Mouse (Mus musculus): ENCODE measurements around the gene Zfp931. TPM values are rescaled to one million over a fixed set of nuclear protein-coding genes. Genes with fewer than 3 reads are reported as not detected.
"Not testable (repeated sequence)": the region's sequence is repeated elsewhere in the genome, so short reads cannot be mapped to it uniquely, and the experiment has no call there.

The Zfp931 gene
- polyA plus RNA-seq, 1 experiment from 2014 or later: 16.9 TPM

- peak within 1 kb of the TSS; percentile 42 for H3K9ac ChIP-seq (replicated peaks; ENCODE audit: low read depth, low read length)
- H3K9me3 ChIP-seq (ENCODE audit: control insufficient read depth, low read length); H3K27me3 ChIP-seq (ENCODE audit: control insufficient read depth, insufficient read depth, low read length); H3K27ac ChIP-seq (ENCODE audit: low read depth, low read length); H3K4me1 ChIP-seq (ENCODE audit: control insufficient read depth, insufficient read depth, low read length); H3K36me3 ChIP-seq (ENCODE audit: control insufficient read depth, insufficient read depth, low read length); ATAC-seq (ENCODE audit: low read depth): not testable (repeated sequence)
- H3K4me3 ChIP-seq (ENCODE audit: low read depth, low read length): peak within 1 kb of the TSS; percentile 46
- under 1% methylated on average over 12 of the region's 15 CpGs for WGBS
- H3K4me2 ChIP-seq (ENCODE audit: low read depth, low read length): peak within 1 kb of the TSS; percentile 44
Measured at GRCm38 (mm10) chr2:178023011-178023611, 55.2 kb downstream of the Zfp931 start, which contains the start of gene Zfp971. Gene Zfp971 (plus strand): TSS chr2:178023284.

GRCm38 (mm10) chr2:178020773-178021172 is 57.5 kb downstream of the Zfp931 start:
- H3K9me3 ChIP-seq (ENCODE audit: control insufficient read depth, low read length); ATAC-seq (ENCODE audit: low read depth); H3K9ac ChIP-seq (replicated peaks; ENCODE audit: low read depth, low read length); H3K27me3 ChIP-seq (ENCODE audit: control insufficient read depth, insufficient read depth, low read length); H3K4me1 ChIP-seq (ENCODE audit: control insufficient read depth, insufficient read depth, low read length); H3K36me3 ChIP-seq (ENCODE audit: control insufficient read depth, insufficient read depth, low read length); H3K4me3 ChIP-seq (ENCODE audit: low read depth, low read length); H3K4me2 ChIP-seq (ENCODE audit: low read depth, low read length); H3K27ac ChIP-seq (ENCODE audit: low read depth, low read length): not testable (repeated sequence)
- 88% methylated on average over 8 of the region's 8 CpGs for WGBS

GRCm38 (mm10) chr2:178019486-178019885 is 58.8 kb downstream of the Zfp931 start:
- H3K9ac ChIP-seq (replicated peaks; ENCODE audit: low read depth, low read length); H3K4me1 ChIP-seq (ENCODE audit: control insufficient read depth, insufficient read depth, low read length); H3K27me3 ChIP-seq (ENCODE audit: control insufficient read depth, insufficient read depth, low read length); H3K4me3 ChIP-seq (ENCODE audit: low read depth, low read length); H3K27ac ChIP-seq (ENCODE audit: low read depth, low read length); ATAC-seq (ENCODE audit: low read depth); H3K36me3 ChIP-seq (ENCODE audit: control insufficient read depth, insufficient read depth, low read length); H3K9me3 ChIP-seq (ENCODE audit: control insufficient read depth, low read length); H3K4me2 ChIP-seq (ENCODE audit: low read depth, low read length): not testable (repeated sequence)
- 92% methylated on average over 3 of the region's 3 CpGs for WGBS

Other genes starting within 250 kb of the Zfp931 start
- 36.5 and 41.4 TPM in 2 replicates for gene Gm14325, start 238.1 kb downstream of the Zfp931 start, polyA plus RNA-seq (2014; fragmentation: Nextera tagmentation; extraction: Ambion mirVana)
- 1.3 and 3.1 TPM in 2 replicates for gene Gm14327, start 181.4 kb downstream of the Zfp931 start, polyA plus RNA-seq (2014; fragmentation: Nextera tagmentation; extraction: Ambion mirVana)
- gene Zfp972, start 152.9 kb downstream of the Zfp931 start, polyA plus RNA-seq (2014; fragmentation: Nextera tagmentation; extraction: Ambion mirVana): not detected in 2 replicates
- 17.6 and 18.5 TPM in 2 replicates for gene Gm14326, start 121.2 kb downstream of the Zfp931 start, polyA plus RNA-seq (2014; fragmentation: Nextera tagmentation; extraction: Ambion mirVana)
- gene Zfp971, start 55.2 kb downstream of the Zfp931 start, polyA plus RNA-seq (2014; fragmentation: Nextera tagmentation; extraction: Ambion mirVana): 11.5 and 13.6 TPM in 2 replicates
- 58.7 and 66.9 TPM in 2 replicates for gene Phactr3, start 40.5 kb upstream of the Zfp931 start, polyA plus RNA-seq (2014; fragmentation: Nextera tagmentation; extraction: Ambion mirVana)

All from neural tube, embryonic 14.5 days (tissue).